Mouse (Mus musculus): ENCODE measurements around the gene Nme4. TPM values are rescaled to one million over a fixed set of nuclear protein-coding genes. Genes with fewer than 3 reads are reported as not detected.

Nme4 gene
- polyA plus RNA-seq, 1 experiment from 2014 or later, result 56.2 TPM

Other genes starting within 250 kb of the Nme4 start
- 13.1 and 15.0 TPM in 2 replicates for gene Wdr90, start 234.1 kb downstream of the Nme4 start, polyA plus RNA-seq (2015; fragmentation: Nextera tagmentation; extraction: Ambion mirVana)
- 225 and 234 TPM in 2 replicates for gene Mcrip2, start 226.8 kb downstream of the Nme4 start, polyA plus RNA-seq (2015; fragmentation: Nextera tagmentation; extraction: Ambion mirVana)
- 35.1 and 37.1 TPM in 2 replicates for gene Mettl26, start 220.5 kb downstream of the Nme4 start, polyA plus RNA-seq (2015; fragmentation: Nextera tagmentation; extraction: Ambion mirVana)
- gene Wfikkn1, start 214.7 kb downstream of the Nme4 start, polyA plus RNA-seq (2015; fragmentation: Nextera tagmentation; extraction: Ambion mirVana), result 0.30 and 0.41 TPM in 2 replicates
- gene Rab40c, start 175.9 kb downstream of the Nme4 start, polyA plus RNA-seq (2015; fragmentation: Nextera tagmentation; extraction: Ambion mirVana), result 14.5 and 18.7 TPM in 2 replicates
- gene Pigq, start 150.7 kb downstream of the Nme4 start, polyA plus RNA-seq (2015; fragmentation: Nextera tagmentation; extraction: Ambion mirVana), result 59.3 and 66.0 TPM in 2 replicates
- 0.06 and 0.11 TPM in 2 replicates for gene Nhlrc4, start 150.6 kb downstream of the Nme4 start, polyA plus RNA-seq (2015; fragmentation: Nextera tagmentation; extraction: Ambion mirVana)
- 0.11 TPM in 1 of 2 replicates, not detected in the other for gene A930017K11Rik, start 143.0 kb downstream of the Nme4 start, polyA plus RNA-seq (2015; fragmentation: Nextera tagmentation; extraction: Ambion mirVana)
- 12.0 and 14.5 TPM in 2 replicates for gene Capn15, start 109.8 kb downstream of the Nme4 start, polyA plus RNA-seq (2015; fragmentation: Nextera tagmentation; extraction: Ambion mirVana)
- gene Rab11fip3, start 26.0 kb downstream of the Nme4 start, polyA plus RNA-seq (2015; fragmentation: Nextera tagmentation; extraction: Ambion mirVana), result 8.2 and 13.6 TPM in 2 replicates
- gene Decr2, start 5.3 kb downstream of the Nme4 start, polyA plus RNA-seq (2015; fragmentation: Nextera tagmentation; extraction: Ambion mirVana), result 40.1 and 40.8 TPM in 2 replicates
- 0.87 and 1.0 TPM in 2 replicates for gene Tmem8, start 17.7 kb upstream of the Nme4 start, polyA plus RNA-seq (2015; fragmentation: Nextera tagmentation; extraction: Ambion mirVana)
- 221 and 232 TPM in 2 replicates for gene Mrpl28, start 27.9 kb upstream of the Nme4 start, polyA plus RNA-seq (2015; fragmentation: Nextera tagmentation; extraction: Ambion mirVana)
- gene Axin1, start 43.1 kb upstream of the Nme4 start, polyA plus RNA-seq (2015; fragmentation: Nextera tagmentation; extraction: Ambion mirVana), result 4.6 and 4.7 TPM in 2 replicates
- 0.35 TPM in 1 of 2 replicates, not detected in the other for gene Pdia2, start 103.5 kb upstream of the Nme4 start, polyA plus RNA-seq (2015; fragmentation: Nextera tagmentation; extraction: Ambion mirVana)
- gene Rgs11, start 107.3 kb upstream of the Nme4 start, polyA plus RNA-seq (2015; fragmentation: Nextera tagmentation; extraction: Ambion mirVana), result 6.1 and 6.7 TPM in 2 replicates
- 2.1 and 2.9 TPM in 2 replicates for gene Arhgdig, start 112.2 kb upstream of the Nme4 start, polyA plus RNA-seq (2015; fragmentation: Nextera tagmentation; extraction: Ambion mirVana)
- 48.6 and 52.8 TPM in 2 replicates for gene Fam234a, start 148.6 kb upstream of the Nme4 start, polyA plus RNA-seq (2015; fragmentation: Nextera tagmentation; extraction: Ambion mirVana)
- gene Luc7l, start 157.3 kb upstream of the Nme4 start, polyA plus RNA-seq (2015; fragmentation: Nextera tagmentation; extraction: Ambion mirVana), result 53.8 and 56.0 TPM in 2 replicates